Mouse (Mus musculus): ENCODE results near the gene Snx1. TPM values are rescaled to one million over a fixed set of nuclear protein-coding genes. Genes with fewer than 3 reads are reported as not detected.

The Snx1 gene
- total and polyA plus RNA-seq, 3 experiments, result 83.9 to 189 (median 113) TPM

DNA sequence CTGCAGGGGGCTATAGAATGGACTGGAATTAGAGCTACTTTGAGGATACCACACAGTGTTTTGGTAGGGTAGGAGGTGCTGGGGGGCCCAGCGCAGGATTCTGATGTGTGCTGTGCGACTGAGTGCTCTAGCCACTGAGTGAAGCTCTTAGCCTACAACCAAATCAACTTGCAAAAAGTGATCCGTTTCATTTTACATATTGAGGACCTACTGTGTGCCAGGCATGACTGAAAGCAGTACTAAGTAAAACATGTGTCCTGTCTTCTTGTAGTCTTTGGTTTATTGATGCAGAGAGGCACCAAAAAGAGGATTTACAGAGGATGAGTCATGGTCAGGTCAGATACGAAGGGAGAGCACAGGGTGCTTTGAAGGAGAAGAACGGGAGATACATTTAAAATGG is 40.8 kb upstream of the Snx1 start:
- no peaks in the 10 kb centered on the region for H3K9me3 ChIP-seq (replicated peaks; ENCODE audit: insufficient read depth, low read length)

DNA sequence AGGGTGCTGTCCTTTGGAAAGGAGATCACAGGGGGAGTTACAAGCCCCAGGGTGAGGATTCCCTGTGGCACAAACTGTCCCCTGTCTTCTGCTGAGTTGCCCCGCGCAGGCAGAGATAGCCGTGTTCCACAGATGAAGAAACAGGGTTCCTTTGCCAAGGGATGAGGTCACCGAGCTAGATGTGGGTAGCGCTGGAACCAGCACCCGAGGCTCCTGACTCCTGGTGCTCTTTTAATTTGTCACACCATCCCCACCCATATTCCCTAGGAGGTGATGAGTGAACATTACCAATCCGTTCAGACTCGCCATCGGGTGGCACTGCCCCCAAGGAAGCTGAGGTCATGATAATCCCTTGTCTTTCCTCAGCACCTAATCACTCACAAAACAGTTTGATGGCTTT is 36.6 kb upstream of the Snx1 start:
- peaks cover 0 to 4% of the 10 kb centered on the region in 2 experiments; a peak in 2 of 4 replicates for H3K36me3 ChIP-seq (ENCODE audit: control insufficient read depth in 1 of 2, insufficient read depth in 2 of 2, low read length in 2 of 2)

More for the DNA sequence above, 40.8 kb upstream of the Snx1 start:
- no peak overlapping the region for H3K27ac ChIP-seq (ENCODE audit: control insufficient read depth, low read depth, low read length)
- TF ChIP-seq NRF1 (IDR thresholded peaks at IDR 0.05; ENCODE audit: insufficient read depth, low read depth, low read length, poor library complexity, severe bottlenecking) (no peak), ZKSCAN1 (IDR thresholded peaks at IDR 0.05; ENCODE audit: low read depth, low read length) (peak; percentile 92)
- H3K9ac ChIP-seq (ENCODE audit: control insufficient read depth, low read depth, low read length, poor library complexity, severe bottlenecking), result no peak overlapping the region
- H3K36me3 ChIP-seq (ENCODE audit: control insufficient read depth in 1 of 2, insufficient read depth in 2 of 2, low read length in 2 of 2), result peaks cover 0 to 2% of the 10 kb centered on the region in 2 experiments; a peak in 1 of 4 replicates
- H3K4me1 ChIP-seq (ENCODE audit: control insufficient read depth in 1 of 2, insufficient read depth in 2 of 2, low read length in 2 of 2), result peaks cover 0 to 9% of the 10 kb centered on the region in 2 experiments; a peak in 2 of 4 replicates
- H3K27me3 ChIP-seq (ENCODE audit: control insufficient read depth in 1 of 2, insufficient read depth in 2 of 2, low read length in 2 of 2), result no peaks in the 10 kb centered on the region
- no peaks in the 10 kb centered on the region for H3K79me2 ChIP-seq (ENCODE audit: control insufficient read depth, insufficient read depth, low read length, poor library complexity)
- no peak for DNase-seq (ENCODE audit: low read depth, low spot score)
- no peak overlapping the region for H3K4me3 ChIP-seq (ENCODE audit: control insufficient read depth in 1 of 2, insufficient read depth in 1 of 2, low read depth in 2 of 2, low read length in 2 of 2)

DNA sequence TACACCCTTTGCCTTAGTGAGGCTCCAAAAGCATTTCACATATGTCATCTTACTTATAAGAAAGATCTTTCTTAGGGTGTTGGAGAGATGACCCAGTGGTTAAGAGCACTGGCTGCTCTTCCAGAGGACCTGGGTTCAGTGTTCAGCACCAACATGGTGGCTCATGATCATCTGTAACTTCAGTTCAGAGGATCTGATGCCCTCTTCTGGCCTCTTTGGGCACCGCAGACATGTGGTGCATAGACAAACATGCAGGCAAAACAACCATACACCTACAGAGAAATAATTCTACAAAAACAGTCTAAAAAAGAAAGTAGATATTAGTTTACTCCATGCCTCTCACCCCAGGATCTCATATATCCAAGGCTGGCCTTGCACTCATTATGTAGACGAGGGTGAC is 33.8 kb upstream of the Snx1 start:
- H3K9me3 ChIP-seq (replicated peaks; ENCODE audit: insufficient read depth, low read length), result no peaks in the 10 kb centered on the region
- no peak overlapping the region for H3K4me3 ChIP-seq (ENCODE audit: control insufficient read depth in 1 of 2, insufficient read depth in 1 of 2, low read depth in 2 of 2, low read length in 2 of 2)
- DNase-seq (ENCODE audit: low read depth, low spot score), result peak; percentile 40
- no peaks in the 10 kb centered on the region for H3K27me3 ChIP-seq (ENCODE audit: control insufficient read depth in 1 of 2, insufficient read depth in 2 of 2, low read length in 2 of 2)
- H3K79me2 ChIP-seq (ENCODE audit: control insufficient read depth, insufficient read depth, low read length, poor library complexity), result no peaks in the 10 kb centered on the region; the same call in none of the 2 replicates
- H3K9ac ChIP-seq (ENCODE audit: control insufficient read depth, low read depth, low read length, poor library complexity, severe bottlenecking), result no peak overlapping the region
- peaks cover 0 to 6% of the 10 kb centered on the region in 2 experiments; a peak in 1 of 4 replicates for H3K36me3 ChIP-seq (ENCODE audit: control insufficient read depth in 1 of 2, insufficient read depth in 2 of 2, low read length in 2 of 2)
- no peak overlapping the region for H3K27ac ChIP-seq (ENCODE audit: control insufficient read depth, low read depth, low read length)
- peak; percentile 34 for TF ChIP-seq SMC3 (IDR thresholded peaks at IDR 0.05; ENCODE audit: low read depth, low read length)
- TF ChIP-seq RAD21 (IDR thresholded peaks at IDR 0.05; ENCODE audit: low read depth, low read length), result peak; percentile 14
- peak; percentile 29 to 42 (median 38); a peak in 5 of 6 replicates for TF ChIP-seq CTCF (IDR thresholded peaks at IDR 0.05 in 2 of 3, conservative IDR thresholded peaks at IDR 0.05 in 1 of 3; ENCODE audit: control insufficient read depth in 1 of 3, insufficient read depth in 1 of 3, low read depth in 2 of 3, low read length in 3 of 3, poor library complexity in 1 of 3, severe bottlenecking in 1 of 3)
- no peak for TF ChIP-seq USF2 (IDR thresholded peaks at IDR 0.05; ENCODE audit: borderline replicate concordance in 1 of 2, insufficient read depth in 1 of 2, low read depth in 1 of 2, low read length in 2 of 2)
- peaks cover 0 to 5% of the 10 kb centered on the region in 2 experiments; a peak in 2 of 4 replicates for H3K4me1 ChIP-seq (ENCODE audit: control insufficient read depth in 1 of 2, insufficient read depth in 2 of 2, low read length in 2 of 2)

More for the DNA sequence above, 36.6 kb upstream of the Snx1 start:
- Histone ChIP-seq H3K27ac (ENCODE audit: control insufficient read depth, low read depth, low read length) (no peak overlapping the region), H3K27me3 (ENCODE audit: control insufficient read depth in 1 of 2, insufficient read depth in 2 of 2, low read length in 2 of 2) (no peaks in the 10 kb centered on the region), H3K9me3 (replicated peaks; ENCODE audit: insufficient read depth, low read length) (no peaks in the 10 kb centered on the region), H3K4me3 (ENCODE audit: control insufficient read depth in 1 of 2, insufficient read depth in 1 of 2, low read depth in 2 of 2, low read length in 2 of 2) (no peak overlapping the region), H3K79me2 (ENCODE audit: control insufficient read depth, insufficient read depth, low read length, poor library complexity) (no peaks in the 10 kb centered on the region; the same call in none of the 2 replicates), H3K9ac (ENCODE audit: control insufficient read depth, low read depth, low read length, poor library complexity, severe bottlenecking) (no peak overlapping the region), H3K4me1 (ENCODE audit: control insufficient read depth in 1 of 2, insufficient read depth in 2 of 2, low read length in 2 of 2) (peaks cover 0 to 6% of the 10 kb centered on the region in 2 experiments; a peak in 1 of 4 replicates)
- DNase-seq (ENCODE audit: low read depth, low spot score), result no peak
- TF ChIP-seq ZKSCAN1 (IDR thresholded peaks at IDR 0.05; ENCODE audit: low read depth, low read length) (no peak), USF2 (IDR thresholded peaks at IDR 0.05; ENCODE audit: borderline replicate concordance in 1 of 2, insufficient read depth in 1 of 2, low read depth in 1 of 2, low read length in 2 of 2) (no peak), ZC3H11A (IDR thresholded peaks at IDR 0.05; ENCODE audit: low read depth, low read length) (peak; percentile 39; the same call in 1 of the 2 replicates), UBTF (IDR thresholded peaks at IDR 0.05; ENCODE audit: borderline replicate concordance, insufficient read depth, low read depth, low read length) (no peak), EP300 (IDR thresholded peaks at IDR 0.05; ENCODE audit: low read depth in 1 of 2, low read length in 2 of 2) (no peak), POLR2AphosphoS5 (IDR thresholded peaks at IDR 0.05; ENCODE audit: borderline replicate concordance, low read depth, low read length) (no peak), TCF12 (IDR thresholded peaks at IDR 0.05; ENCODE audit: low read depth, low read length) (no peak), JUND (IDR thresholded peaks at IDR 0.05; ENCODE audit: low read depth, low read length) (no peak), ZMIZ1 (IDR thresholded peaks at IDR 0.05; ENCODE audit: low read depth, low read length) (no peak), CTCF (IDR thresholded peaks at IDR 0.05 in 2 of 3, conservative IDR thresholded peaks at IDR 0.05 in 1 of 3; ENCODE audit: control insufficient read depth in 1 of 3, insufficient read depth in 1 of 3, low read depth in 2 of 3, low read length in 3 of 3, poor library complexity in 1 of 3, severe bottlenecking in 1 of 3) (peak in 2 of 3 experiments; percentile 43 to 47; a peak in 4 of 6 replicates), RAD21 (IDR thresholded peaks at IDR 0.05; ENCODE audit: low read depth, low read length) (peak; percentile 53), MAFK (IDR thresholded peaks at IDR 0.05; ENCODE audit: borderline replicate concordance, low read depth, low read length) (no peak), SMC3 (IDR thresholded peaks at IDR 0.05; ENCODE audit: low read depth, low read length) (peak; percentile 53), GABPA (IDR thresholded peaks at IDR 0.05; ENCODE audit: low read depth, low read length) (no peak), MEF2A (IDR thresholded peaks at IDR 0.05; ENCODE audit: extremely low read depth, insufficient replicate concordance, low read depth, low read length, poor library complexity, severe bottlenecking) (no peak), ZNF384 (IDR thresholded peaks at IDR 0.05; ENCODE audit: low read depth, low read length) (no peak), RCOR1 (IDR thresholded peaks at IDR 0.05; ENCODE audit: low read depth, low read length) (no peak), ELF1 (IDR thresholded peaks at IDR 0.05; ENCODE audit: low read depth, low read length) (no peak), POLR2AphosphoS2 (IDR thresholded peaks at IDR 0.05; ENCODE audit: low read length) (no peak), BHLHE40 (IDR thresholded peaks at IDR 0.05; ENCODE audit: borderline replicate concordance, low read depth, low read length) (no peak), MYB (IDR thresholded peaks at IDR 0.05; ENCODE audit: low read depth, low read length) (no peak), USF1 (IDR thresholded peaks at IDR 0.05; ENCODE audit: low read depth, low read length) (no peak), POLR2A (IDR thresholded peaks at IDR 0.05; ENCODE audit: control insufficient read depth in 1 of 2, insufficient read depth in 1 of 2, low read depth in 1 of 2, low read length in 2 of 2, poor library complexity in 1 of 2) (no peak), E2F4 (IDR thresholded peaks at IDR 0.05; ENCODE audit: borderline replicate concordance, low read depth, low read length) (no peak), MAX (IDR thresholded peaks at IDR 0.05; ENCODE audit: low read length) (no peak), MYC (IDR thresholded peaks at IDR 0.05; ENCODE audit: low read depth, low read length) (no peak)
